Mouse (Mus musculus): ENCODE data around the gene Ets2. TPM values are rescaled to one million over a fixed set of nuclear protein-coding genes. Genes with fewer than 3 reads are reported as not detected.

The Ets2 gene
- polyA plus RNA-seq, 1 experiment, result 45.0 TPM

DNA sequence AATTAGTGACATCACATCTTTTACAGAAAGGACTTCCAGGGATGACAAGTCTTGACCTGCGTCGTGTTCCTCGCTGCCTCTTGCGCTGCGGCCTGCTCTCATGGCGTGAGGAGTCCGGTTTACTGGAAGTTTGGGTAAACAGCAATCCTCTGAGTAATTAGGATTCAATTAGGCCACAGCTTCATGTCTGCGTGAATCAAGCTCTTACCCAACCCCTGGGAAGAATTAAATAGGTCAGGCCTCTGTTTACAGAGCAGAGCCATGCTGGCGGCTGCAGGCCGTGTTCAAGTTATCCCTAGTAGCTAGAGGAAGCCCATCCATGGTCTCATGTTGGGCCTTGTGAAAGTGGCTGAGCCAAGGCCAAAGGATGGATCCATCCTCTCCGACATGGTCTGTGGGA is 39.5 kb downstream of the Ets2 start:
- DNase-seq, result no peak
- H3K4me1 ChIP-seq (ENCODE audit: control insufficient read depth, insufficient read depth, low read length), result peaks cover 16% of the 10 kb centered on the region

DNA sequence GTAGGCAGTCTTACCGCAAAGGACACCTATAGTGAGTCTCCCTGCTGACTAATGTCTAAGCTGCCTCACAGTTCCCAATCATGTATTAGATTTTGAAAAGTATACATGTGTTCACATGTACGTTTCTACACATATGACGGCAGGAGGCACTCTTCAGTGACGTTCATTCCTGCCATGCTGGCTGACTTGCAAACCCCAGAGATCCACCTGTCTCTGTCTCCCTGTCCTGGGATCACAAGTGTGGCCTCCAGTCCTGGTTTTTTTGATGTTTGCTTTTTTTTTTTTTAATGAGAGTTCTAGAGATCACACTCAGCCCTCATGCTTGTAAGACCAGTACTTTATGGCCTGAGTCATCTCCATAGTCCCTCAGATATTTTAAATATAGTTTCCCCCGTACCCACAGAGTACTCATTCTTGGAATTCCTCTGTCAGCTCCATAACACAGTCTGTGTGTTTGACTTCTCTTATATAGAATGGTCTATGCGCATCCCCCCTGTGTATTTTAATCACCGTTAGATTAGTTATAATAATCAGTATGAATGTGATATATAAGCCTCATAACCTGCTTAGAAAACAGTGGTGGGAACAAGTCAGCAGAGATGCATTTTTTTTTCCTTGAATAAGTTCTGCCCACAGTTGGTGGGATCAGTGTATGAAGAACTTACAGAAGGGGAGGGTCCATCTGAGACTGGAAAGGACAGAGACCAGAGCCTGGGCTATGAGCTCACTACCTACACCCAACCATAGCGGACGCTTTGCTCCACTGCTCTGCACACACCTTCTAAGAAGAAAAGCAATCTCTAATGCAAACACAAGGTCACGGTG is 40.3 kb downstream of the Ets2 start:
- Histone ChIP-seq H3K27ac (ENCODE audit: insufficient read depth, low read length) (no peak overlapping the region), H3K4me3 (replicated peaks; ENCODE audit: insufficient read depth, low read depth, low read length) (no peak overlapping the region)
- TF ChIP-seq POLR2A (IDR thresholded peaks at IDR 0.05; ENCODE audit: borderline replicate concordance, insufficient read depth, low read length) (no peak), CTCF (IDR thresholded peaks at IDR 0.05; ENCODE audit: borderline replicate concordance, insufficient read depth, low read depth, low read length) (no peak)

More for the DNA sequence above, 39.5 kb downstream of the Ets2 start:
- H3K27ac ChIP-seq (ENCODE audit: insufficient read depth, low read length), result no peak overlapping the region
- H3K27me3 ChIP-seq (ENCODE audit: control insufficient read depth, insufficient read depth, low read length), result no peaks in the 10 kb centered on the region; the same call in 1 of the 2 replicates
- TF ChIP-seq POLR2A (IDR thresholded peaks at IDR 0.05; ENCODE audit: borderline replicate concordance, insufficient read depth, low read length) (no peak), CTCF (IDR thresholded peaks at IDR 0.05; ENCODE audit: borderline replicate concordance, insufficient read depth, low read depth, low read length) (no peak)
- H3K4me3 ChIP-seq (replicated peaks; ENCODE audit: insufficient read depth, low read depth, low read length), result no peak overlapping the region
- 78% methylated on average over 11 of the region's 11 CpGs for WGBS

DNA sequence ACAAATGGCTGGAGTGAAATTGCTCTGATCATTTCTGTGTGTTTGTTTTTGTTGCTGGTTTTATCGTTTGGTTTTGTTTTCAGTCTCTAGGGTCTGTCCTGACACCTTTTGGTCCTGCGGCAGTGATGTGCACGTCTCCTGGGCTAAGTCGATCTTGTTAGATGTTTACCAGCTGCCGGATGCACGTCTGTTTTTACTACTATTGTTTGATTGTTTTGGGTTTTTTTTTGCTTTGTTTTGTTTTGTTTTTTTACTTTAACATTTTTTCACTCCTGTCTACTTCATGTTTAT is 40.8 kb downstream of the Ets2 start:
- no peak for DNase-seq
- Histone ChIP-seq H3K27me3 (ENCODE audit: control insufficient read depth, insufficient read depth, low read length) (no peaks in the 10 kb centered on the region; the same call in 1 of the 2 replicates), H3K27ac (ENCODE audit: insufficient read depth, low read length) (no peak overlapping the region), H3K4me1 (ENCODE audit: control insufficient read depth, insufficient read depth, low read length) (peaks cover 16% of the 10 kb centered on the region), H3K4me3 (replicated peaks; ENCODE audit: insufficient read depth, low read depth, low read length) (no peak overlapping the region)
- WGBS, result 88% methylated on average over 6 of the region's 6 CpGs
- no peak for TF ChIP-seq CTCF (IDR thresholded peaks at IDR 0.05; ENCODE audit: borderline replicate concordance, insufficient read depth, low read depth, low read length)
- TF ChIP-seq POLR2A (IDR thresholded peaks at IDR 0.05; ENCODE audit: borderline replicate concordance, insufficient read depth, low read length), result no peak

More for the DNA sequence above, 40.3 kb downstream of the Ets2 start:
- 88% methylated on average over 10 of the region's 10 CpGs for WGBS
- no peak for DNase-seq
- Histone ChIP-seq H3K4me1 (ENCODE audit: control insufficient read depth, insufficient read depth, low read length) (peaks cover 16% of the 10 kb centered on the region), H3K27me3 (ENCODE audit: control insufficient read depth, insufficient read depth, low read length) (no peaks in the 10 kb centered on the region; the same call in 1 of the 2 replicates)

DNA sequence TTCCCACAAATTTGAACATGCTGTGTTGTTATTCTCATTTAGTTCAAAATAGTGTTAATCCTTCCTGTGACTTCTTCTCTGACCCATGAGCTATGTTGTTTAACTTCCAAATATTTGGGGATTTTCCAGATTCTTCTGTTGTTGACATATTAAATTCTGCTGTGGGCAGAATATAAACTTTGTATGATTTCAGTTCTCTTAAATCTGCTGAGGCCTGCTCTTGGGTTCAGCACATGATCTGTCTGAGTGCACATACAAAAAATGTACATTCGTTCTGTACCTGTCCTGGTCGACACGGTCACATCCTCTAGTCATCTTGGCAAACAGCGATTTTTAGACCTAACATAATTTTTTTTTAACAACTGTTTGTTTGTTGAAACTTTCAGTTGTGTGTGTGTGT is 41.2 kb downstream of the Ets2 start:
- 90% methylated on average over 4 of the region's 4 CpGs for WGBS

DNA sequence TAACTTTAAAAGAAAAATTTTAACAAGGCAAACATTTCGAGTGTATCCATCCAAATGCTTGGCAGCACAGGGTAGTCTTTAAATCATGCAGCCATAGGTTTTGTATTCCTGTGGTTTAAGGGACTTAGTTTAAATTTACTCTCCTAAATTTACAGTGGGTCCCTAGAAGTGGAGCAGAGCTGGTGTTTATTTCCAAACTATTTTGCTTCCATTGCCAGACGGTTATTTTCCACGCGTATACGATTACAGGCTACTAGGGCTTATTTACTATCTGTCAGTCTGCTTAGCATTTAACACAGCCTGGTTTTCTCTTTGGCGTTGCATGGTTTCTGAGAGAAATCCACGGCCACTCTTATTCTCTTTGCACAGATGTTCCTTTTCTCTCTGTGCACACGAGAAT is 42.9 kb downstream of the Ets2 start:
- no peak overlapping the region for H3K27ac ChIP-seq (ENCODE audit: insufficient read depth, low read length)
- no peaks in the 10 kb centered on the region; the same call in 1 of the 2 replicates for H3K27me3 ChIP-seq (ENCODE audit: control insufficient read depth, insufficient read depth, low read length)
- TF ChIP-seq POLR2A (IDR thresholded peaks at IDR 0.05; ENCODE audit: borderline replicate concordance, insufficient read depth, low read length), result no peak
- no peak for TF ChIP-seq CTCF (IDR thresholded peaks at IDR 0.05; ENCODE audit: borderline replicate concordance, insufficient read depth, low read depth, low read length)
- DNase-seq, result no peak
- 92% methylated on average over 8 of the region's 8 CpGs for WGBS
- peaks cover 9% of the 10 kb centered on the region for H3K4me1 ChIP-seq (ENCODE audit: control insufficient read depth, insufficient read depth, low read length)
- no peak overlapping the region for H3K4me3 ChIP-seq (replicated peaks; ENCODE audit: insufficient read depth, low read depth, low read length)

More for the DNA sequence above, 41.2 kb downstream of the Ets2 start:
- Histone ChIP-seq H3K27me3 (ENCODE audit: control insufficient read depth, insufficient read depth, low read length) (no peaks in the 10 kb centered on the region; the same call in 1 of the 2 replicates), H3K4me1 (ENCODE audit: control insufficient read depth, insufficient read depth, low read length) (peaks cover 16% of the 10 kb centered on the region), H3K27ac (ENCODE audit: insufficient read depth, low read length) (no peak overlapping the region), H3K4me3 (replicated peaks; ENCODE audit: insufficient read depth, low read depth, low read length) (no peak overlapping the region)
- no peak for DNase-seq
- TF ChIP-seq CTCF (IDR thresholded peaks at IDR 0.05; ENCODE audit: borderline replicate concordance, insufficient read depth, low read depth, low read length), result no peak
- no peak for TF ChIP-seq POLR2A (IDR thresholded peaks at IDR 0.05; ENCODE audit: borderline replicate concordance, insufficient read depth, low read length)

DNA sequence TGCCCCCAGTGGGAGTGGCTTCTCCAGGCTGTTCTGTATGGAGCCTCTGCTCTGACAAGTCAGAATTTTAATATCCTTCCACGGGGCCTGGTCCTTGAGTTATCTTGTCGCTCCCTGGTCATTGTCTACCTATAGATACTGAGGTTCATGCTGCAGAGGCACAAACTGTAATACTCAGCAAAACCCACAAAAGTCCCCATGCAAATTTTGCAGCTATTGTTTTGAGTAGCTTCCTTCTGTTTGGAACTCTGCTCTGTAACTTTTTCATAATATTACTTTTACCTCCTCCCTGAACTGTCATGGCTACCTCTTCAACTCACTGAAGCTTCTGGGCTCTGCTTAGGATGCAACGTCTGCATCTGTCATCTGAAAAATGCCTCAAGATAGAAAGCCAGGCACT is 43.8 kb downstream of the Ets2 start:
- no peak for DNase-seq
- no peak overlapping the region for H3K4me3 ChIP-seq (replicated peaks; ENCODE audit: insufficient read depth, low read depth, low read length)
- 90% methylated on average over 3 of the region's 3 CpGs for WGBS
- no peak overlapping the region for H3K27ac ChIP-seq (ENCODE audit: insufficient read depth, low read length)
- H3K27me3 ChIP-seq (ENCODE audit: control insufficient read depth, insufficient read depth, low read length), result no peaks in the 10 kb centered on the region; the same call in 1 of the 2 replicates
- no peak for TF ChIP-seq CTCF (IDR thresholded peaks at IDR 0.05; ENCODE audit: borderline replicate concordance, insufficient read depth, low read depth, low read length)
- TF ChIP-seq POLR2A (IDR thresholded peaks at IDR 0.05; ENCODE audit: borderline replicate concordance, insufficient read depth, low read length), result no peak
- H3K4me1 ChIP-seq (ENCODE audit: control insufficient read depth, insufficient read depth, low read length), result peaks cover 9% of the 10 kb centered on the region

DNA sequence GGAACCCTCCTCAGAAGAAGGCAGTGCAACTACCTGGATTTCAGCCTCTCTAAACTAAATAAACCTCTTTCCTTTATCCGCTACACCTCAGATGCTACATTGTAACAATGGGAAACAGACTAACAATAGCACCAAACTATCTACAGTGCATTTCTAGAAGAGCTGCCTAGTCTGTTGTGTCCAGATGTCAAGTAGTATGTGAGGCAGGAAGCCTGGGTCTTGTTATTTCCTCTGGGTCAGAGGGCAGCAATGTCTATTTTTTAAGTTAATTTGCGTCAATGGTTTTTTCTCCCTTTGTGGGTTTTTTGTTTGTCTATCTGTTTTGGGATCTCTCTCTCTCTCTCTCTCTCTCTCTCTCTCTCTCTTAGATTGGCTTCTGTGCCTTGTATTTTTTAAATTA is 44.7 kb downstream of the Ets2 start:
- DNase-seq, result no peak
- no peak overlapping the region for H3K4me3 ChIP-seq (replicated peaks; ENCODE audit: insufficient read depth, low read depth, low read length)
- H3K4me1 ChIP-seq (ENCODE audit: control insufficient read depth, insufficient read depth, low read length), result peaks cover 3% of the 10 kb centered on the region
- H3K27me3 ChIP-seq (ENCODE audit: control insufficient read depth, insufficient read depth, low read length), result no peaks in the 10 kb centered on the region; the same call in 1 of the 2 replicates
- no peak overlapping the region for H3K27ac ChIP-seq (ENCODE audit: insufficient read depth, low read length)
- WGBS, result 96% methylated on average over 2 of the region's 2 CpGs
- TF ChIP-seq POLR2A (IDR thresholded peaks at IDR 0.05; ENCODE audit: borderline replicate concordance, insufficient read depth, low read length) (no peak), CTCF (IDR thresholded peaks at IDR 0.05; ENCODE audit: borderline replicate concordance, insufficient read depth, low read depth, low read length) (no peak)
